Mouse (Mus musculus) kidney, embryonic 14.5 days (tissue): ENCODE data around the gene Cpsf2. TPM values are rescaled to one million over a fixed set of nuclear protein-coding genes. Genes with fewer than 3 reads are reported as not detected.

ENCODE experiments used
- polyA plus RNA-seq: library from polyadenylated mRNA; unstranded; fragments of >200 nt; fragmentation: Nextera tagmentation; extraction: Ambion mirVana; gene quantifications from 2 replicates; pipeline ENCODE4 v1.2.1, GENCODE M21; 2014

Gene Cpsf2
- polyA plus RNA-seq, 1 experiment from 2014 or later, result 35.3 TPM

Other genes with a start within 250 kb of the Cpsf2 start
- gene Fbln5, start 156.9 kb upstream of the Cpsf2 start, polyA plus RNA-seq, result 36.2 and 51.3 TPM in 2 replicates
- 19.8 and 29.4 TPM in 2 replicates for gene Trip11, start 62.7 kb upstream of the Cpsf2 start, polyA plus RNA-seq
- 18.2 and 19.4 TPM in 2 replicates for gene Atxn3, start 17.7 kb upstream of the Cpsf2 start, polyA plus RNA-seq
- not detected in 2 replicates for gene Slc24a4, start 152.7 kb downstream of the Cpsf2 start, polyA plus RNA-seq